Mouse (Mus musculus) heart, adult 10 weeks (tissue): ENCODE results near the gene Zfp973. TPM values are rescaled to one million over a fixed set of nuclear protein-coding genes. Genes with fewer than 3 reads are reported as not detected.

Source experiments
- polyA plus RNA-seq: library from polyadenylated mRNA; stranded (reverse); fragments of 350-450 nt; fragmentation: Illumina TruSeq; extraction: RNeasy Lipid Tissue Mini Kit (QIAGEN cat#74804); gene quantifications from one replicate; pipeline ENCODE4 v1.2.3, GENCODE M21; 2014; ENCODE audit warnings: low read depth, low replicate concordance

Zfp973 gene
- polyA plus RNA-seq: 18.4 TPM

GRCm38 (mm10) chr2:176670222-176670621, at the start of gene Zfp973:
TSS of gene Zfp973 (plus strand) at chr2:176670522.

GRCm38 (mm10) chr2:176636244-176636643, 34.1 kb upstream of the Zfp973 start, which contains the start of gene Gm14308:
TSS of gene Gm14308 (minus strand) at chr2:176636344.

GRCm38 (mm10) chr2:176708051-176708450, 37.7 kb downstream of the Zfp973 start, which contains the start of gene Gm14305:
TSS of gene Gm14305 (plus strand) at chr2:176708328.

Other genes with a start within 250 kb of the Zfp973 start
- gene Gm14435, start 246.9 kb upstream of the Zfp973 start, polyA plus RNA-seq: 5.7 TPM
- not detected for gene Gm14434, start 183.7 kb upstream of the Zfp973 start, polyA plus RNA-seq
- not detected for gene Zfp967, start 149.5 kb upstream of the Zfp973 start, polyA plus RNA-seq
- 4.9 TPM for gene Gm14308, start 34.2 kb upstream of the Zfp973 start, polyA plus RNA-seq
- gene Gm14305, start 37.8 kb downstream of the Zfp973 start, polyA plus RNA-seq: 15.9 TPM
- 19.2 TPM for gene Gm14295, start 128.1 kb downstream of the Zfp973 start, polyA plus RNA-seq
- gene Gm14408, start 160.6 kb downstream of the Zfp973 start, polyA plus RNA-seq: not detected